Mouse (Mus musculus) megakaryocyte, embryonic 14.5 days (primary cell): Measurements from ENCODE around the gene Gab2.

Source experiments
- FLI1 ChIP-seq: IDR thresholded peaks from 2 replicates; pipeline ENCODE4 v1.6.1; 2012; ENCODE audit warnings: low read length, inconsistent platforms, mixed read lengths
- GATA1 ChIP-seq: IDR thresholded peaks from 3 replicates; pipeline ENCODE4 v1.6.1; 2012; ENCODE audit warnings: mixed read lengths, low read length, inconsistent platforms, borderline replicate concordance

DNA sequence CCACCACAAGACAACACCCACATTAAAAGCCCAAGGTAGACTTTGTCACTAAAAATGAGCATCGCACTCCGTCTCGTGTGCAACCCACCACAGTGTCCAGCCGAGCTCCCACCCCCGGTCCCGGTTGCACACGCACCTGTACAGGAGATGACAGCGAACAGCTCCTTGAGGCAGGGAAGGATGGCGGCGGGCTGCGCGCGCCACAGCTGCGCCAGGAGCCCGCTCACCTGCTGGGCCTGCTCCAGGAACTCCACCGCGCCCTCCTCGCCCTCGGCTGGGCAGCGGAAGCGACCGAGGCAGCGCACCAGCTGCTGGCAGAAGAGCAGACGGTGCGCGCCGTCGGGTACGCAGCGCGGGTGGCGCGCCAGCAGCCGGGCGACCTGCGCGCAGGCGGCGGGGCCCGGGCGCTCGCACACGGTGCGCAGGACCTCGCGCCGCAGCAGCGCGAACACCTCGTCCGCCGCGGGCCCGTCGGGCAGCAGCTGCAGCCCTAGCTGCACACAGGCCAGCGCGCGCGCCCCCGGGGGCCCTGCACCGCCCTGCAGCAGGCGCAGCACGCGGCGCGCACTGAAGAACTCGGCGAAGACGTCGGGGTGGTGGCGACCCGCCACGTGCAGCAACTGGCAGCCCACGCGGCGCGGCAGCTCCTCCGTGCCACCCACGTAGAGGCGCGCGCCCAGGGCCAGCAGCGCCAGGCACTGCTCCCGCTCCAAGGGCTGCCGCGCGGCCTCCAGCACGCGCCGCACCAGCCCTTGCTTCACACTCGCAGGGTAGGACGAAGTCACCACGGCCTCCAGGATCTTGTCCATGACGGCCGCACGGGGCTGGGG is 244.0 kb downstream of the Gab2 start:
- no peak for TF ChIP-seq GATA1
- TF ChIP-seq FLI1 = no peak
